Comparison of ENCODE assay signal across 11 mouse cellular contexts in genomic region chr16:25224801-25225200, GRCm38 (mm10).
"Had no signal": no experiment of that assay in that cellular context is flagged by ENCODE, and none has a peak within 500 bp of the region (broad histone marks: within the 10 kb centered on the region; RNA-seq: fewer than 3 reads in every experiment).

No protein-coding gene starts in this region.

- DNase-seq: gastrocnemius, postnatal 10 days; gastrocnemius, postnatal 25 days; heart, adult 18-20 months; heart, postnatal 10 days; heart, postnatal 4 days; kidney, adult 18-20 months; kidney, adult 8-10 months; kidney, postnatal 10 days; kidney, postnatal 25 days; kidney, postnatal 4 days; left cerebral cortex, postnatal 4 days had no signal
